Mouse (Mus musculus): ENCODE measurements at regions not wholly inside any gene's neighbourhood (a gene's known extent, or its start where the extent isn't known, plus 50 kb on each side); places are given as distances from the start of the nearest gene placed in this dataset.
A peak's percentile ranks its signal among the peaks of the same experiment; 100 is the strongest.
"Not testable (repeated sequence)": the region's sequence is repeated elsewhere in the genome, so short reads cannot be mapped to it uniquely, and the experiment has no call there.

GRCm38 (mm10) chr10:126349076-126349475 is 383.1 kb downstream of the Lrig3 start:
- no peak for DNase-seq

- no peak for DNase-seq
Observed at GRCm38 (mm10) chr10:126337426-126337825, 371.5 kb downstream of the Lrig3 start.

DNA sequence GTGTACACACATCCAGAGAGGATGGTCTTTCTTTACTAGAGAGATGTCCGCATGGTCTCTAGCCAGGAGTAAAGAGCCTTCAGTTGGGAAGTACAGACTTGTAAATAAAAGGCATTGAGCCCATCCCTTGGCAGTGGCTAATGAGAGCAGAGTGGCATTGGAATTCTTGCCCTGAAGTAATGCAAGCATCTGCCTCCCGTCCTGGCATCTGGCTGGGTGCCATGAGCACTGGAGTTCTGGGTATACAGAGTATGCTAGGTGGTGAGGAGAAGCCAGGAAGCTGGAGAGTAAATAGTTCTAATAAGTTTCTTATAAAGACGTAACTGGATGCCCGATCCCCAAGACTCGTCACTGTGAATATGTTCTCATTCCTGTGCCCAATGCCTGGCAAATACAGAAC is 367.8 kb downstream of the Lrig3 start:
- DNase-seq = no peak

- DNase-seq = peak; percentile 95
Observed at GRCm38 (mm10) chr10:126330305-126330969, 364.5 kb downstream of the Lrig3 start.

GRCm38 (mm10) chr10:126320831-126321230 is 354.9 kb downstream of the Lrig3 start:
- no peak for DNase-seq

DNA sequence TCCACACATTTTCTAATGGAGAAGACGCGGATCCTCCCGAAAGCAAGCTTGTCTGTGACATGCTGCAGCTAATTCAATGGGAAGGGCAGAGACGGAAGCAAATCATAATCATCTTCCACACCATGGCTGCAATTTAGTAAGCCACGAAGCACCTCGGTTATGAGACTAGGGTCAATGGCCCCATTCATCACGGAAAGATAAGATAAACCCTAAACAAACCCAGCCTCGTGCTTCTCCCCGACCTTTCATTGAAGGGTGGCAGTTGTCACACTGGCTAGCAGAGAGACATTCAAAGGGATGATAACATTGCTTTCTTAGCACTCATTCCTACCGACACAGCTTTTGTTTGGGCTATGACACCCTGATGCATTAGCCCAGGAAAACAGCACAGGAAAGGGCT is 353.8 kb downstream of the Lrig3 start:
- DNase-seq = no peak

DNA sequence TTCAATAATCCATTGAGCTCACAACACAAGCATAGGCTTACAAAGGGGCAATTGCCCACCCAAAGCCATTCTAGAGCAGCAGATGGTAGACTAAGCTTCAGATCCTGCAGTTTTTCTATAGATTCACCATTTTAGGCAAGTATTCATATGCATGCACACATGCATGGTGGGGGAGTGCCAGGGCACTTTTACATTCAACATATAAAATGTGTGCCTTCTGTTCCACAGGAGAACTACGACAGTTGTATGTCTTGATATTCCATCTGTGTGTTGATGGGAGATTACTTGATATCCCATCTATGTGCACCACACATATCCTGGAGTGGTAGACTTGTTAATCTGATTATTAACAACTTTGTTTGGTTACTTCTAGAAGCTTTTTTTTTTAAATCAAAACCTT is 334.0 kb downstream of the Lrig3 start:
- no peak for DNase-seq

DNA sequence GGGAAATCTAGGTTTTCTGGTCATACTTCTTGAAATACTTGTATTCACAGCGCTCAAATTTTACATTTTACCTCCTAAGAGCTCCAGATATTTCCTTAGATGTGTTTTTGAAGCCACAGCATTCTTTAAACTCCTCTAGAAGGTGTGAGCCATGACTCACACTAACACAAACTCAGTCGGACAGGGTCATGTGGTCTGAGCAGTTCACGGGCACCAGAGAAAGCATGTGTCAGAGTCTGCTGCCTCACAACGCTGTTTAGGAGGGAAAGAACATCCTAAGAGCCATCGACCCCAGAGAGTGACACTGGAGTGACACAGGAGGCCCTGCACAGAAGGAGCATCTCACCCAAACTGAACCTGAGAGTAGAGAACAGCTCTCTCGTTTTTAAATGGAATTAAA is 332.2 kb downstream of the Lrig3 start:
- DNase-seq = no peak

- DNase-seq = peak; percentile 47
Observed at GRCm38 (mm10) chr10:126295853-126296252, 329.9 kb downstream of the Lrig3 start.

GRCm38 (mm10) chr10:126291765-126292164 is 325.8 kb downstream of the Lrig3 start:
- no peak for DNase-seq

GRCm38 (mm10) chr10:126285096-126285495 is 319.1 kb downstream of the Lrig3 start:
- DNase-seq = not testable (repeated sequence)

DNA sequence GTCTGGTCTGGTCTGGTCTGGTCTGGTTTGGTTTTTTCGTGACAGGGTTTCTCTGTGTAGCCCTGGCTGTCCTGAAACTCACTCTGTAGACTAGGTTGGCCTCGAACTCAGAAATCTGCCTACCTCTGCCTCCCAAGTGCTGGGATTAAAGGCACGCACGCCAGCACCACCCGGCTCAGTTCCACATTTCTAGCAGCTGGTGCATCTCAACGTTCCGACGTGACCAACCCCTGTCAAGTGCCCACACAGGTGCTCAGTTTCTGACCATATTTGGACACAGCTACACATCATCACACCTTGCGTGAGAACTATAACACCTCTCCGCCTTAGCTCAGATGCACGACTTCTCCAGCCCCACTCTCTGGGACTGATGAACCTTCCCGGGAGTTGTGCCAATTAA is 304.4 kb downstream of the Lrig3 start:
- no peak for DNase-seq

GRCm38 (mm10) chr10:126267321-126267998 is 301.5 kb downstream of the Lrig3 start:
- DNase-seq = peak; percentile 8

DNA sequence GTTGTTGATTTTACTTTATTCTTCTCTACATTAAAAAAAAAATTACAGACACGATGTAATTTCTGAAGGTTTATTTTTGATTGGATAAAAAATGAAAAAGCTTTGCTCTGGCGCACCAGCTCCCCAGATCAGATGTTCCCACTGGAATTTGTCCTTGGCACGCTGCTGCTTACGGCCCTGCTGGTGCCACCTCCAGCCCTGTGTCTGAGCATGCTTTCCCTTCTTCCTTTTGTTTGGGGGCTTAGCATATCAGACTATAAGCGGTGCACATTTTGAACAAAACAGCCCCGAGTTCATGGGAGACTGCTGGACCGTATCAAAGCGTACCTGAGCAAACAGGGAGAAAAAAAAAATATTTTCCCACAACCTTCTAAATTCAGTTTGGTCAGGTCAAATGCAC is 291.2 kb downstream of the Lrig3 start:
- peak; percentile 18 for DNase-seq

- no peak for DNase-seq
Observed at GRCm38 (mm10) chr10:126254198-126254597, 288.2 kb downstream of the Lrig3 start.

- DNase-seq = no peak
Observed at GRCm38 (mm10) chr10:126249176-126249575, 283.2 kb downstream of the Lrig3 start.

DNA sequence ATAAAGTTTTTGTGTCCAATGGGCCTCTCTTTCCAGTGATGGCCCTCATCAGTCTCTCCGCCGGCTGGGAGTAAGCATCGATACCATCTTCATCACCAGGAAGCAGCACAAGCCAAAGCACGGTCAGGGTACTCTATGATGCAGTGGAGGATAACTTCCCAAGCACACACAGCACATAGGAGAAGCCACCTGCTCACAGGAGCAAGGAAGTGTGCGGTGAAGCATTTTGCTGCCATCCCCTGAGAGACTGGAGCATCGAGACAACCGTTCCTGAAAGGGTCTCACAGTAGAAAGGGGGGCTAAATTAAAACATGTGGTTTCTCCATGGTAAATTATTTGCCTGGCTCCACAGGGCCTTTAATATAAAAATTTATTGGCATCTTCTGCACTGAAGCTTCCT is 277.1 kb downstream of the Lrig3 start:
- no peak for DNase-seq

DNA sequence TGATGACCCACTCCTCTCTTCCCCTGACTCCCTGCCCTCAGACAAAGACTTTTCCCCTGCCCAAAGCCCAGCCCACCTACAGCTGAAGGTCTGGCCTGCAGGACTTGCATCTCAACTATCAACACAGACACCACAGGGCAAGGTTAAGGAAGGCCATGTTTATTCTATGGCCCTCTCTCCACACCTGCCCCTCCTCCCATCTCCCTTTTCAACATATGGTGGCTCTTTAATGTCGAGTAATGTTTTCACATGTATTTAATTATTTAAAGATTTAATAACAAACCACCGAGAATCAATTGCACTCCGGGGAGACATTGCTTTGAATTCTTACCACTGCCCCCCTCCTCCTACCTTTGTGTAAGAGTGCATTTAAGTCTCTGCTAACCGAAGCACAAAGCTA is 273.6 kb downstream of the Lrig3 start:
- DNase-seq = no peak

Small RNAs in the stretch of these regions (microRNA-seq; reads per million reads assigned to microRNA genes)
- gene Mir378d = 39.2 to 48.6 reads per million in 2 experiments

Data from adrenal gland, postnatal 14 days (tissue).